Mouse (Mus musculus): Measurements from ENCODE around the gene Ppp1r32. TPM values are rescaled to one million over a fixed set of nuclear protein-coding genes. Genes with fewer than 3 reads are reported as not detected.

Ppp1r32 gene
- total RNA-seq, 2 experiments from 2014 or later = 2.4 to 3.0 TPM

GRCm38 (mm10) chr19:10454718-10455436 lies 27.9 kb downstream of the Ppp1r32 start:
- Histone ChIP-seq H3K4me3 (peak overlapping the region; percentile 60), H3K27ac (peak overlapping the region; percentile 88)
- no peak for TF ChIP-seq CTCF (conservative IDR thresholded peaks at IDR 0.05)
- DNase-seq (ENCODE audit: low spot score in 2 of 2) = no peak

- peak overlapping the region; percentile 67; the same call in 1 of the 2 replicates for H3K27ac ChIP-seq
- H3K4me3 ChIP-seq = no peak overlapping the region
Observed at GRCm38 (mm10) chr19:10449708-10450107, 33.0 kb downstream of the Ppp1r32 start.

GRCm38 (mm10) chr19:10449190-10449589 lies 33.5 kb downstream of the Ppp1r32 start:
- DNase-seq (ENCODE audit: low spot score in 2 of 2) = no peak
- TF ChIP-seq CTCF (conservative IDR thresholded peaks at IDR 0.05) = no peak

More at GRCm38 (mm10) chr19:10449708-10450107, 33.0 kb downstream of the Ppp1r32 start:
- peak; percentile 83 to 89 for DNase-seq (ENCODE audit: low spot score in 2 of 2)
- TF ChIP-seq CTCF (conservative IDR thresholded peaks at IDR 0.05) = peak; percentile 91

GRCm38 (mm10) chr19:10448275-10448674 lies 34.5 kb downstream of the Ppp1r32 start:
- H3K27ac ChIP-seq = no peak overlapping the region
- no peak for TF ChIP-seq CTCF (conservative IDR thresholded peaks at IDR 0.05)
- no peak for DNase-seq (ENCODE audit: low spot score in 2 of 2)
- H3K4me3 ChIP-seq = no peak overlapping the region

More at GRCm38 (mm10) chr19:10449190-10449589, 33.5 kb downstream of the Ppp1r32 start:
- Histone ChIP-seq H3K27ac (peak overlapping the region; percentile 18; the same call in 1 of the 2 replicates), H3K4me3 (no peak overlapping the region)

- DNase-seq (ENCODE audit: low spot score in 2 of 2) = no peak
- no peak overlapping the region for H3K4me3 ChIP-seq
- no peak overlapping the region for H3K27ac ChIP-seq
- no peak for TF ChIP-seq CTCF (conservative IDR thresholded peaks at IDR 0.05)
Observed at GRCm38 (mm10) chr19:10444685-10445369, 37.9 kb downstream of the Ppp1r32 start.

GRCm38 (mm10) chr19:10437521-10437920 lies 45.2 kb downstream of the Ppp1r32 start:
- peak; percentile 44 for TF ChIP-seq CTCF (conservative IDR thresholded peaks at IDR 0.05)
- no peak overlapping the region for H3K4me3 ChIP-seq

GRCm38 (mm10) chr19:10436726-10437125 lies 46.0 kb downstream of the Ppp1r32 start:
- peak overlapping the region; percentile 48; the same call in 1 of the 2 replicates for H3K27ac ChIP-seq
- TF ChIP-seq CTCF (conservative IDR thresholded peaks at IDR 0.05) = no peak

More at GRCm38 (mm10) chr19:10437521-10437920, 45.2 kb downstream of the Ppp1r32 start:
- H3K27ac ChIP-seq = no peak overlapping the region
- DNase-seq (ENCODE audit: low spot score in 2 of 2) = no peak

GRCm38 (mm10) chr19:10435908-10436307 lies 46.8 kb downstream of the Ppp1r32 start:
- peak; percentile 58 to 61 for DNase-seq (ENCODE audit: low spot score in 2 of 2)
- Histone ChIP-seq H3K4me3 (no peak overlapping the region), H3K27ac (peak overlapping the region; percentile 80; the same call in 1 of the 2 replicates)
- TF ChIP-seq CTCF (conservative IDR thresholded peaks at IDR 0.05) = peak; percentile 92

More at GRCm38 (mm10) chr19:10436726-10437125, 46.0 kb downstream of the Ppp1r32 start:
- no peak overlapping the region for H3K4me3 ChIP-seq
- DNase-seq (ENCODE audit: low spot score in 2 of 2) = no peak

GRCm38 (mm10) chr19:10434927-10435326 lies 47.8 kb downstream of the Ppp1r32 start:
- no peak for TF ChIP-seq CTCF (conservative IDR thresholded peaks at IDR 0.05)
- H3K27ac ChIP-seq = peak overlapping the region; percentile 80
- no peak for DNase-seq (ENCODE audit: low spot score in 2 of 2)
- no peak overlapping the region for H3K4me3 ChIP-seq

GRCm38 (mm10) chr19:10433879-10434540 lies 48.7 kb downstream of the Ppp1r32 start:
- TF ChIP-seq CTCF (conservative IDR thresholded peaks at IDR 0.05) = no peak
- Histone ChIP-seq H3K27ac (peak overlapping the region; percentile 80), H3K4me3 (no peak overlapping the region)
- peak; percentile 49 to 67 for DNase-seq (ENCODE audit: low spot score in 2 of 2)

- H3K27ac ChIP-seq = peak overlapping the region; percentile 80
- DNase-seq (ENCODE audit: low spot score in 2 of 2) = no peak
- TF ChIP-seq CTCF (conservative IDR thresholded peaks at IDR 0.05) = no peak
- no peak overlapping the region for H3K4me3 ChIP-seq
Observed at GRCm38 (mm10) chr19:10433225-10433624, 49.5 kb downstream of the Ppp1r32 start.

- Histone ChIP-seq H3K27ac (peak overlapping the region; percentile 80), H3K4me3 (no peak overlapping the region)
- TF ChIP-seq CTCF (conservative IDR thresholded peaks at IDR 0.05) = no peak
- no peak for DNase-seq (ENCODE audit: low spot score in 2 of 2)
Observed at GRCm38 (mm10) chr19:10431841-10432240, 50.9 kb downstream of the Ppp1r32 start.

GRCm38 (mm10) chr19:10431410-10431809 lies 51.3 kb downstream of the Ppp1r32 start:
- TF ChIP-seq CTCF (conservative IDR thresholded peaks at IDR 0.05) = no peak
- no peak for DNase-seq (ENCODE audit: low spot score in 2 of 2)
- H3K4me3 ChIP-seq = no peak overlapping the region
- H3K27ac ChIP-seq = peak overlapping the region; percentile 80
